Mouse (Mus musculus) bone marrow, adult 2 months (tissue): ENCODE measurements around the gene Dmgdh.

ENCODE experiments used
- CTCF ChIP-seq: fragments of 200-500 bp; IDR thresholded peaks from 2 replicates; pipeline ENCODE4 v1.5.1; 2011; ENCODE audit warnings: low read length, control low read depth; ENCODE audit not compliant: control insufficient read depth, insufficient read depth
- POLR2A ChIP-seq: fragments of 200-500 bp; IDR thresholded peaks from 2 replicates; pipeline ENCODE4 v1.6.1; 2011; ENCODE audit warnings: low read depth, mild to moderate bottlenecking, control low read depth, low read length, borderline replicate concordance; ENCODE audit not compliant: control insufficient read depth

GRCm38 (mm10) chr13:93764321-93764973 lies 90.2 kb downstream of the Dmgdh start:
- TF ChIP-seq POLR2A (no peak), CTCF (no peak)
